Mouse (Mus musculus) cerebellum, adult 9-11 months (tissue): ENCODE data around the gene Psg18.
"Not testable (repeated sequence)": the region's sequence is repeated elsewhere in the genome, so short reads cannot be mapped to it uniquely, and the experiment has no call there.

Experiments
- DNase-seq: peaks from one replicate; pipeline ENCODE4 v3.0.0; 2022

Psg18 gene

GRCm38 (mm10) chr7:18354909-18355308 lies at the start of gene Psg18:
Psg18 (minus strand) TSS chr7:18355009.
- not testable (repeated sequence) for DNase-seq

GRCm38 (mm10) chr7:18403407-18403806 lies 48.6 kb upstream of the Psg18 start:
- no peak for DNase-seq

- no peak for DNase-seq
These were observed 47.9 kb upstream of the Psg18 start for GRCm38 (mm10) chr7:18402527-18403237.

GRCm38 (mm10) chr7:18391483-18391882 lies 36.7 kb upstream of the Psg18 start:
- DNase-seq, result not testable (repeated sequence)

- no peak for DNase-seq
These were observed 23.5 kb upstream of the Psg18 start for GRCm38 (mm10) chr7:18378295-18378694.

- not testable (repeated sequence) for DNase-seq
These were observed 19.4 kb downstream of the Psg18 start for GRCm38 (mm10) chr7:18335411-18335810.
